Mouse (Mus musculus) bone marrow, adult 2 months (tissue): Measurements from ENCODE around the gene Phxr2.

Experiments used
- CTCF ChIP-seq: fragments of 200-500 bp; IDR thresholded peaks from 2 replicates; pipeline ENCODE4 v1.5.1; 2011; ENCODE audit warnings: low read length, control low read depth; ENCODE audit not compliant: control insufficient read depth, insufficient read depth
- POLR2A ChIP-seq: fragments of 200-500 bp; IDR thresholded peaks from 2 replicates; pipeline ENCODE4 v1.6.1; 2011; ENCODE audit warnings: low read depth, mild to moderate bottlenecking, control low read depth, low read length, borderline replicate concordance; ENCODE audit not compliant: control insufficient read depth

DNA sequence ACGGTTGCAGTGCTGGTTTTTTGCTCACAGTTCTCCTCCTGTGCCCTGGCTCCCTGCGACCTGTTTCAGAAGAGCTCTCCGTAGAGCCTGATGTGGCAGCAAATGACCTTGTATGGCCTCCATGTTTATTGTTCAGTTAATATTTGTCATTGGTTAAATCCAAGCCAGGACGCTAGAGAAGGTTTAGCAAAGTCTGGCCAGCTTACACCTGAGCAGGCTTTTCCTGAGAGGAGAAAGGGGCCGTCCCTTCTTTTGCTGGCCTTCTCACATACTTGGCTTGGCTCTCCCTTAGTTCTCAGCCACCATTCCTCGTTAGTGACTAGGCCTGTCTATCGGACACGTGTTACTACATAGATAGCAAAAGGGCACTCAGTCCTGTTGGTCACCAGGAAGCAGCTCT is 28.5 kb upstream of the Phxr2 start:
- no peak for TF ChIP-seq CTCF
- no peak for TF ChIP-seq POLR2A
